Mouse (Mus musculus) ES-E14 (cell line): ENCODE measurements around the gene Rasgef1b.

Experiments
- HCFC1 ChIP-seq: IDR thresholded peaks from 2 replicates; pipeline ENCODE4 v1.6.1; 2012; ENCODE audit warnings: low read length, inconsistent platforms, borderline replicate concordance; ENCODE audit not compliant: insufficient read depth
- ZC3H11A ChIP-seq: IDR thresholded peaks from 2 replicates; pipeline ENCODE4 v1.6.1; 2012; ENCODE audit warnings: low read depth, mild to moderate bottlenecking, inconsistent platforms, low read length, borderline replicate concordance
- ZNF384 ChIP-seq: IDR thresholded peaks from 2 replicates; pipeline ENCODE4 v1.6.1; 2012; ENCODE audit warnings: low read depth, low read length, inconsistent platforms

GRCm38 (mm10) chr5:99472607-99473335 lies 256.1 kb downstream of the Rasgef1b start:
- TF ChIP-seq HCFC1 (no peak), ZC3H11A (no peak), ZNF384 (no peak)
